Mouse (Mus musculus): ENCODE measurements around the gene Sema6c.
"Not testable (repeated sequence)": the region's sequence is repeated elsewhere in the genome, so short reads cannot be mapped to it uniquely, and the experiment has no call there.

Gene Sema6c

GRCm38 (mm10) chr3:95186100-95186499 is 25.8 kb downstream of the Sema6c start:
- no peak for DNase-seq (ENCODE audit: low spot score in 2 of 2)

- no peak for DNase-seq (ENCODE audit: low spot score in 2 of 2)
Observed at GRCm38 (mm10) chr3:95186888-95187287, 26.6 kb downstream of the Sema6c start.

GRCm38 (mm10) chr3:95194721-95195135 is 34.5 kb downstream of the Sema6c start:
- DNase-seq (ENCODE audit: low spot score in 2 of 2) = no peak

- DNase-seq (ENCODE audit: low spot score in 2 of 2) = no peak
Observed at GRCm38 (mm10) chr3:95195772-95196171, 35.5 kb downstream of the Sema6c start.

GRCm38 (mm10) chr3:95199101-95199500 is 38.8 kb downstream of the Sema6c start:
- DNase-seq (ENCODE audit: low spot score in 2 of 2) = no peak

GRCm38 (mm10) chr3:95200132-95200531 is 39.9 kb downstream of the Sema6c start:
- DNase-seq (ENCODE audit: low spot score in 2 of 2) = no peak

GRCm38 (mm10) chr3:95200562-95200961 is 40.3 kb downstream of the Sema6c start:
- no peak for DNase-seq (ENCODE audit: low spot score in 2 of 2)

- DNase-seq (ENCODE audit: low spot score in 2 of 2) = peak in 1 of 2 experiments; percentile 54
Observed at GRCm38 (mm10) chr3:95203880-95204279, 43.6 kb downstream of the Sema6c start.

- no peak for DNase-seq (ENCODE audit: low spot score in 2 of 2)
Observed at GRCm38 (mm10) chr3:95208286-95208685, 48.0 kb downstream of the Sema6c start.

GRCm38 (mm10) chr3:95210585-95210984 is 50.3 kb downstream of the Sema6c start:
- DNase-seq (ENCODE audit: low spot score in 2 of 2) = no peak

- DNase-seq (ENCODE audit: low spot score in 2 of 2) = not testable (repeated sequence)
Observed at GRCm38 (mm10) chr3:95212889-95213608, 52.8 kb downstream of the Sema6c start.

- no peak for DNase-seq (ENCODE audit: low spot score in 2 of 2)
Observed at GRCm38 (mm10) chr3:95213609-95213975, 53.3 kb downstream of the Sema6c start.

GRCm38 (mm10) chr3:95216655-95217254 is 56.5 kb downstream of the Sema6c start:
- no peak for DNase-seq (ENCODE audit: low spot score in 2 of 2)

- peak; percentile 74 to 91 for DNase-seq (ENCODE audit: low spot score in 2 of 2)
Observed at GRCm38 (mm10) chr3:95217255-95218134, 57.2 kb downstream of the Sema6c start, which contains the start of gene Gabpb2. Gabpb2 (minus strand) TSS chr3:95217916.

- no peak for DNase-seq (ENCODE audit: low spot score in 2 of 2)
Observed at GRCm38 (mm10) chr3:95218466-95219137, 58.3 kb downstream of the Sema6c start.

GRCm38 (mm10) chr3:95223041-95223440 is 62.8 kb downstream of the Sema6c start:
- no peak for DNase-seq (ENCODE audit: low spot score in 2 of 2)
